Mouse (Mus musculus): ENCODE results near the gene Clmp. TPM values are rescaled to one million over a fixed set of nuclear protein-coding genes. Genes with fewer than 3 reads are reported as not detected.
A peak's percentile ranks its signal among the peaks of the same experiment; 100 is the strongest.

Gene Clmp
- 1 to 10 TPM; 1.5 to 4.0 (median 2.5) TPM for total RNA-seq (2022)

DNA sequence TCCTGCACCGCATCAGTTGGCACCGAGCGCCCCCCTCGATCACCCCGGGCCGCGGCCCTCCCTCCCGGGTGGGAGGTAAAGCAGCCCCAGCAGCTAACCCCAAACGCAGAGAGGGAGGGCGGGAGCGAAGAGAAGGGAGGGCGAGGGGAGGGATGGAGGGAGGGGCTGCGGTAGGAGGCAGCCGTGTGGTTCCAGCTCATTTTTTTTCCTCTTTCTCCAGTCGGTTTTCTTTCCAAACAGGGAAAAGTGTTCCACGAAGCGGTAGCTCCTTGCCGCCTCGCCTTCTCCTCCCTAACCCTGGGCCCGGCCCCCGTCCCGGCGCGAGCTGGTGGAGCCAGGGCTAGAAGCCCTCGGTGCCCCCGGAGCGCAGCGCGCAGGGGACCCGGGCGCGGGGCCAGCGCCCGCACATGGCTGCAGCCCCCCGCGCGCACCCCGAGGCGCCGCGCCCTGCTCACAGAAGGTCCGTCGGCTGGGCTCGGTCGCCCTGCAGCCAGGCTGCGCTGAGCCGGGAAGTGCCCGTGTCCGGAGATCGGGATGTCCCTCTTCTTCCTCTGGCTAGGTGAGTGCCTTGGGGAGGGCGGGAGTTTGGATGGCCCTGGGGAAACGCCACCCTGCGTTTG lies at the start of gene Clmp:
Clmp (plus strand) TSS at position 162 of the 620 bp plus-strand sequence.
- no peak for DNase-seq (ENCODE audit: low spot score in 2 of 2)

- peak; percentile 29 to 46 for DNase-seq (ENCODE audit: low spot score in 2 of 2)
Measured at GRCm38 (mm10) chr9:40636054-40636453, 49.7 kb upstream of the Clmp start.

GRCm38 (mm10) chr9:40637705-40638393 lies 47.9 kb upstream of the Clmp start:
- DNase-seq (ENCODE audit: low spot score in 2 of 2): no peak

DNA sequence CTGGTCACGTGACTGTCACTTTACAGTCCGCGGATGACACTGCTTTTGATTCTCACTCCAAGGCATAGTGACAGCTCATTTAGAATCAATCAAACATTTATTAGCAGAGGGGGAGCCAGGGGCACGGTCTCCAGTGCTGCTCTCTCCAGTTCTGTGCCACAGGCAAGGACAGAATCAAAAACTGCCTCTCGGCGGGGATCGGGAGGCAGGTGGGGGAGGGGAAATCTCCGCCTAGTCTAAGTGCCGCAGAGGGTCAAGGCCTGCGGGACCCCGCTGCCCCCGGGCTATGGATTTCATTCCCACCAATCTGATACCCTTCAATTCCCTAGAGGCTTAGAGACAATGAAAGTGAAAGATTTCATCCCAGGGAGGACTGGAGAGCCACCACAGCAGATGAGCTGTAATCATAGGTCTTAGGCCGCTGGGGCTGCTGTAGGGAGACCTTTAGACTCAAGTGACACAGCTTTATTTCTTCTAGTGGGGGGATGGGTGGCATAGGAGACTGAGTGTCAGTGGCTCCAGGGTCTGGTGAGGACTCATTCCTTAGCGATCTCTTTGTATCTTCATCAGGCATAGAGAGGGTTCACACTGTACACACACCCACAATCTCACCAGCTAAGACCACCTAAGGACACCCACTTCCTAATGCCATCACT lies 47.2 kb upstream of the Clmp start:
- DNase-seq (ENCODE audit: low spot score in 2 of 2): peak in 1 of 2 experiments; percentile 6

DNA sequence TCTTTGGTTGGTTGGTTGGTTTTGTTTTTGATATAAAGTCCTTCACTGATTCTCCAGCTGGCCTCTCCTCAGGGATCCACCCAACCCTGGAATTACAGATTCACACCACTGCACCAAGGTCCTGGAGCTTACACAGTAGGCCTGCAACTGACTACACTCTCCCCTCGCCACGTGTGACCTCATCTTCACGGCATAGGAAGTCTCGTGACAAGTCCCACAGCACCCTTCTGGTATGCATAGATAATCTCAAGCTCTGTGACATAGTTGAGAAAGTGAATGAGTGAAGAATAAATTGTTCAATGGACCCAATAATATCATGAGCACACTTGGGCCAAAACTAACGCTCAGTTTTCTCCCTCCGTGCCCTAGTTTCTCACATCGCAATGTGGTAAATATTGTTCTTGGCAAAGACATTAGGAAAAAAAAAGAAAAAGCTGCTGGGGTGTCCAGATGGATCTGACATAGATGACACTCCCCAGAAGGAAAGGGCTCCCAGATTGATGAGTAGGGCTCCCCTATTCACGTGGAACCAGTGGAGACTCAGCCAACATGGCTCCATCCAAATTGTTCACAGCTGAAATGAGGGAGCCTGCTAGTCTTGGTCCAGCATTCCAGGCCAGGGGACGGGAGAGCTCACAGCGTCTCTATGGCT lies 46.1 kb upstream of the Clmp start:
- peak in 1 of 2 experiments; percentile 17 for DNase-seq (ENCODE audit: low spot score in 2 of 2)

GRCm38 (mm10) chr9:40641318-40641717 lies 44.4 kb upstream of the Clmp start:
- no peak for DNase-seq (ENCODE audit: low spot score in 2 of 2)

DNA sequence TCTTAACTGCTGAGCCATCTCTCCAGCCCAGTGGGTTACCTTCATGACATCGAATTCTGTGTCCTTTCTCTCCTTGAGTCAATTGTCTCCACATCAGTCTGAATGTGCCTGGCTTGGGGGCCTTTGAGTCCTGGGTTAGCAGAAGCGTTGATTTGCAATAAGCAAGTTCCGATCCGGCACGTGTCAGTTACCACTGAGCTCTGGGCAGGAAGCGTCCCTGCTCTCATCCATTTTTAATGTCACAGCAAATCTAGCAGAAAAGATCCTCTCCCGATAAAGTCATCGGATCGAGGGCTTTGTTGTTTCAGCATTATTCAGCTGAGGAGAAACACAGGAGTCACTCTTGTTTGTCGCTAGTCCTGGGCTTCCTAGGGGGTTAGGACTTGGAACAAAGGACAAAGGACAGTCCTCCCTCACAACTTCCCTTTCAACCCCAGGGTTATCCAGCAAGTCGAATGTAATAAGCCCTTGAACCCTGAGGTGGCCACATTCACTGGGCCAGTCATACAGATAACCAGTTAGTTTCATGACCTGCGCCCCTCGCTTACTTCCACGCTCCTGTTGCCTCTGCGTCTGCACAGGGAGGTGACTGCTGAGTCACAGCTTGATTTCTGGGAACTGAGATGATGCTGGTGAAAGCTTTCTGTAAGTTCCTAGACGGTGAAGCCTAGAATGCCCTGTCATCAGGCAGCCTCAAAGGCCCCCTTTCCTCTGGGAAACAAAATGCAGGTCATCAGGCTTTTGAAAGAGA lies 43.1 kb upstream of the Clmp start:
- no peak for DNase-seq (ENCODE audit: low spot score in 2 of 2)

DNA sequence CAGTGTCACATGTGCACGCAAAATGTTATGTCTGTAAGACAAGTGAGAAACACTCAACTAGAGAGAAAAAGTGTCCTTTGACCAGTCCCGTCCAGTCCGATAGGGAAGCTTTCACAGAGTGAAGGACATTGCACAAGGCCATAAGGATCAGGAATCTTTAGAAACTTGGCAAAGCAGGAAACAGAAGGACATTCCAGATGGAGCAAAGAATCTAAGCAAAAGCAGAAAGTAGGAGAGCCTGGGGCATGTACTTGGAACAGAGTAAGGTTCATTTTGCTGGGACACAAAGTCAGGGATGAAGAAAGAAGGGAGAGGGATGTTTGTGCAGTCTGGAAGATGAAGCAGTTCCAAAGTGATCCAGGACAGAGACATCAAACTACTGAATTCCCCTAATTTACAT lies 36.3 kb upstream of the Clmp start:
- DNase-seq (ENCODE audit: low spot score in 2 of 2): no peak

- no peak for DNase-seq (ENCODE audit: low spot score in 2 of 2)
Measured at GRCm38 (mm10) chr9:40649983-40650382, 35.8 kb upstream of the Clmp start.

DNA sequence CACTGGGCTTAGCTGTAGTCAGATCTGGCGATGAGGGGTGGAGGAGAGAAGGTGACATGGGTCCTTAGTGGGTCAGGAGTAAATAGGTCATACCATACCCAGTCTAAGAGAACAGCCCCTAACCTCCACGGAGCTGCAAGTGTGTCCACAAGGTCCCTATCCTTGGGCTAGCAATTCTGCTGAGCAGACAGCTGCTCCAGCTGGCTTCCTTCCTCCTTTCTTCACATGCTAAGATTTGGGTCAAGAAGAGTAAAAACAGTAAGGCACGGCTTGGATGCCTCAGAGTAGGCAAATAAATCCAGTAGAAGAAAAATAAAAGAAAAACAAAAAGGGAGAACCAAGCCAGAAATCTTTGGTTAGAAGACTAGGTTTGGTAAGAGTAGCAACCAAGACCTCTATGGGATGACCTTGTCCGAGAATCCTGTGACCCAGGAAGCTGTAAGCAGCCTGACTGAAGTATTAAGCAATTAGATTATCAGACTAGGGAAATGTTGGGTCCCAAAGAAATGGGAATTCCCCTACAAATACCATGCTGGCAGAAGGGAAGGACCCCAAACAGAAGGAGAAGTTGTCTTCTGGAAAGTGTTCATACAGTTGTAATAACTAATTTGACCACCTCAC lies 34.4 kb upstream of the Clmp start:
- no peak for DNase-seq (ENCODE audit: low spot score in 2 of 2)

DNA sequence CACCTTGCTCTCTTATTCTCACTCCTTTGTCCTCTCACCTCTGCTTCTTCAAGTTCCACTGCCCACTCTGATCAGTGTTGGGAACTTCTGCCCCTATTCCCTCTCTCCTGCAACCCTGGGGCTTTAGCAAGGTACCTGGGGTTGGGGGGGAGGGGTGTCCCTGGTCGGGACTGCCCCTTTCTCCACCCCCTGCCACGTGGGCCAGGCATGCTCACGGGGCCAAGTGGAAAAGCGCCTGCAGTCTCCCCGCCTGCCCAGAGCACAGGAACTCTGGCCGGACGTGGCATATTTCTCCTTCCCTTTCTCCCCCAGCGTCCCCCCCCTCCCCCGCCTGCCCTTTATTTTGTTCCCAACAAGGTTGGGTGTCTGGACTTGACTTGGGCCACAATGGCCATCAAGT lies 33.0 kb upstream of the Clmp start:
- DNase-seq (ENCODE audit: low spot score in 2 of 2): no peak

DNA sequence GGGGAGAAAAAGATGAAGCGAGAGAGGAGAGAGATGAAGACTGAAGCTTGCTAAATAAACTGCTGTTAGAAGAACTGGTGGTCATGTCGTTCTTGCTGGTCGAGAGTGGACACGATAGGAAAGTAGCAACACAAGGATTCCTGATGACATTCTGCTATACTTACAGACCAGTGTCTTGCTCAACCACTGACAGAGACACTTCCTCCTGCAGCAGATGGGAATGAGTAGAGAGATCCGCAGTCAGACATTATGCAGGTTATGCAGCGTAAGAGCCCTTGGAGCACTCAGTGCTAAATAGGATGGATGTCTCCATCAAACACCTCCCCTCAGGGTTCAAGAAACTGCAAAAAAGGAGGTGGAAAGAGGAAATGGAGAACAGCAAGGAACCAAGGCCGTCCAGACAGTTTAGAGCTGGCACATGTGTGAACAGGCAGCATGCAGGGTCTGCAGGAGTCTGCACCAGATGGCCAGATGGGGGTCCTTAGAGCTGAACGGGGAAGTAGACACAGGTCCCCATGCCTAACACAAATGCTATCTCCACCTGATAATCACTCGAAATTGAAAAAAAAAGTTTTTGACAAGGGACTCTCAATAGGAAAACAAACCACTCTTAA lies 19.5 kb upstream of the Clmp start:
- no peak for DNase-seq (ENCODE audit: low spot score in 2 of 2)

DNA sequence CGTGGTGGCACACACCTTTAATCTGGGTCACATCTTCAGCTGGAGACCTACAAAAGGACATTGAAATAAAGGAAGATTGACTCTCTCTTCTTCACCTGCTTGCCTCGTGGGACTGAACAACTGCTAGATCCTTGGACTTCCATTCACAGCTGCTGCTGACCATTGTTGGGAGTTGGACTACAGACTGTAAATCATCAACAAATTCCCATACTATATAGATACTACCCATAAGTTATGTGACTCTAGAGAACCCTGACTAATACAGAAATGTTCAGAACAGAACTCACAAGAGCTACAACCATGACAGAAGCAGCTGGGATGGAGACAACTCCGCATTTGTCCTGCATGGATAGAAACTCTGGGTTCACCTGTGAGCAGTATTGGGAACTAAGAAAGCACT lies 15.4 kb upstream of the Clmp start, which contains the start of gene Gm21915:
Gm21915 (plus strand) TSS at position 301 of the 400 bp plus-strand sequence.
- DNase-seq (ENCODE audit: low spot score in 2 of 2): no peak

- DNase-seq (ENCODE audit: low spot score in 2 of 2): no peak
Measured at GRCm38 (mm10) chr9:40671323-40671930, 14.3 kb upstream of the Clmp start.

DNA sequence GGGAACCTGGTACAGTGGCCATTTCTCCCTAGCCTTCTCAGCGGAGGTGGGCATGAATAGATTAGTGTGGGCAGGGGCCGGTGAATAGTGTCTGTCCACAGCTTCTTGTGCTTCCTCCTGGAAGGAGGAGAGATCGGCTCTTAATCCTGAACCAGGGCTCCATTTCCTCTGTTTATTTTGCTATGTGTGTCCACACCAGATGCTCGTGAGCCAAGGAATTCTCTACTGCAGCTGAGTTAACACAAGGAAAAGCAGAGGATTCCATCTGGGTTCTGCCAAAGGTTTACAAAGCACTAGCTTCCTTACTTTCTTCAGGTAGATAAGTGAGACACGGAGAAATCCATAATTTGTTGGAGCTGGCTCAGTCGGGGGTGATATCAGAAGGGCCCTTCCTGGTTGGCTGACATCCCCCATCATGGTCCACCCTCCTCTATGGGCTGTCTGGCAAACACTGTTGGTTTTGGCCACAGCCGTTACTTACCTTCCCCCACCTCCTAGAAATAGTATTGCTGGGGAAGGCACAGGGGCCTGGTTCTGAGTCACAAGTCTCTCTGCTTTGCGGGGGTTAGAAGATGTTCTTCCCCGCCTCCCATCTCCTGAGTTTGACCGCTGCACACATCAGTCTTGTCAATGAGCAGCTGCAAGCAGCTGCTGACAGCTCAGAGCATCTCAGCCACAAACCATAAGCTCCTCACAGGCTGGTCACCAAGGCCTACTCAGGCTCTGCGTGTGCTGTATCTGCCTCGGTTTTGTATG lies 10.4 kb upstream of the Clmp start:
- no peak for DNase-seq (ENCODE audit: low spot score in 2 of 2)

- no peak for DNase-seq (ENCODE audit: low spot score in 2 of 2)
Measured at GRCm38 (mm10) chr9:40678653-40679052, 7.1 kb upstream of the Clmp start.

- DNase-seq (ENCODE audit: low spot score in 2 of 2): peak; percentile 13 to 17
Measured at GRCm38 (mm10) chr9:40686421-40686899, 698 bp downstream of the Clmp start.

DNA sequence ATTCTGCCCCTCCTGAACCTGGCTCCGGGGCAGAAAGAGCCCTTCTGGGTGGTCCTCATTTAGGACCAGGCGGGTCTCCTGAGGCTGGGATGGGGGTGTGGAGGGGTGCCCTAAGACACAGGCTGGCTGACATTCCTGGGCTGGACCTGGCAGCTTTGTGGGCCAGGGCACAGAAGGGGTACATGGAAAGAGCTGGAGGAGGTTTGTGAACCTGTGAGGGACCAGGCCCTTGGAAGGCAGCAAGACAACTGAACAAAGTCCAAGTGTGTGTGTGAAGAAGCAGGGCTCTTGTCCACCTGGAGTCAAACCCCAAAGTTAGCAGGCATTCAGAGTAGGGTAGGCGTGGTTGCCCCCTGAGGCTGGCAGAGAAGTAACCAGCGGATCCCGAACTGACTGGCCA lies 1.3 kb downstream of the Clmp start:
- no peak for DNase-seq (ENCODE audit: low spot score in 2 of 2)

DNA sequence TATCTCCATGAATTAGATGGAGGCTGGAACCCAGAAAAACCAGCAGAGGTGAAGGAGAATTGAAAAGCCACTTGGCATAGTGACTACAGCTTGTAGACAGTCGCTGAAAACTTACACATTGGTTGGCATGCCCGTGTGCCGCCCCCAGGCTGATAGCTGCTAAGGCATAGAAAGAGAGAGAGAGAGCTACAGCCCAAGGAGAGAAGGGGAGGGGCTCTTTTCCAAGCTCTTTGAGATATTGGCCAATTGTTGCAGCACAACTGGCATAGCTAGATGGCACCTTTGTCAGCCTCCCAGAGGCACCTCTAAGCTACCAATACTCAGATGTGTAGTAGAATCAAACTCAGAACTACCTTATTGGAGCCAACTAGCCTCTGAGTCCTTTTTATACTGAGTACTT lies 1.8 kb downstream of the Clmp start:
- no peak for DNase-seq (ENCODE audit: low spot score in 2 of 2)

All from gastrocnemius, adult 8-10 months (tissue).